Mouse (Mus musculus): ENCODE results near the gene Kcnq2. TPM values are rescaled to one million over a fixed set of nuclear protein-coding genes. Genes with fewer than 3 reads are reported as not detected.

Kcnq2 gene
- polyA plus RNA-seq, 1 experiment from 2014 or later = 0.51 TPM

- Histone ChIP-seq H3K9ac (ENCODE audit: low read depth, low read length) (no peak overlapping the region), H3K27ac (ENCODE audit: low read depth, low read length) (no peak overlapping the region), H3K4me1 (replicated peaks; ENCODE audit: control insufficient read depth, insufficient read depth, low read length) (no peaks in the 10 kb centered on the region), H3K27me3 (replicated peaks; ENCODE audit: control insufficient read depth, insufficient read depth, low read length) (no peaks in the 10 kb centered on the region), H3K4me2 (replicated peaks; ENCODE audit: low read depth) (no peak overlapping the region), H3K9me3 (ENCODE audit: control insufficient read depth) (no peaks in the 10 kb centered on the region), H3K36me3 (ENCODE audit: control insufficient read depth, insufficient read depth) (no peaks in the 10 kb centered on the region), H3K4me3 (ENCODE audit: low read depth, low read length) (no peak overlapping the region)
- WGBS = 32% methylated on average over 4 of the region's 4 CpGs
- ATAC-seq = no peak
- TF ChIP-seq CTCF (IDR thresholded peaks at IDR 0.05; ENCODE audit: low read depth) = no peak
These were observed 69.3 kb downstream of the Kcnq2 start for GRCm38 (mm10) chr2:181065827-181066226.

GRCm38 (mm10) chr2:181060127-181060526 lies 75.0 kb downstream of the Kcnq2 start:
- Histone ChIP-seq H3K4me1 (replicated peaks; ENCODE audit: control insufficient read depth, insufficient read depth, low read length) (no peaks in the 10 kb centered on the region), H3K4me3 (ENCODE audit: low read depth, low read length) (no peak overlapping the region), H3K9ac (ENCODE audit: low read depth, low read length) (no peak overlapping the region), H3K36me3 (ENCODE audit: control insufficient read depth, insufficient read depth) (no peaks in the 10 kb centered on the region), H3K4me2 (replicated peaks; ENCODE audit: low read depth) (no peak overlapping the region), H3K27me3 (replicated peaks; ENCODE audit: control insufficient read depth, insufficient read depth, low read length) (no peaks in the 10 kb centered on the region), H3K9me3 (ENCODE audit: control insufficient read depth) (no peaks in the 10 kb centered on the region), H3K27ac (ENCODE audit: low read depth, low read length) (no peak overlapping the region)
- TF ChIP-seq CTCF (IDR thresholded peaks at IDR 0.05; ENCODE audit: low read depth) = peak; percentile 96
- WGBS = 15% methylated on average over 5 of the region's 5 CpGs
- no peak for ATAC-seq

- 40% methylated on average over 3 of the region's 3 CpGs for WGBS
These were observed 76.9 kb downstream of the Kcnq2 start for GRCm38 (mm10) chr2:181058193-181058592.

GRCm38 (mm10) chr2:181057341-181057740 lies 77.8 kb downstream of the Kcnq2 start:
- H3K4me2 ChIP-seq (replicated peaks; ENCODE audit: low read depth) = no peak overlapping the region
- no peaks in the 10 kb centered on the region for H3K27me3 ChIP-seq (replicated peaks; ENCODE audit: control insufficient read depth, insufficient read depth, low read length)
- no peak overlapping the region for H3K4me3 ChIP-seq (ENCODE audit: low read depth, low read length)
- no peaks in the 10 kb centered on the region for H3K9me3 ChIP-seq (ENCODE audit: control insufficient read depth)
- no peaks in the 10 kb centered on the region for H3K4me1 ChIP-seq (replicated peaks; ENCODE audit: control insufficient read depth, insufficient read depth, low read length)
- no peak for TF ChIP-seq CTCF (IDR thresholded peaks at IDR 0.05; ENCODE audit: low read depth)
- 49% methylated on average over 8 of the region's 8 CpGs for WGBS
- H3K27ac ChIP-seq (ENCODE audit: low read depth, low read length) = no peak overlapping the region
- H3K9ac ChIP-seq (ENCODE audit: low read depth, low read length) = no peak overlapping the region
- H3K36me3 ChIP-seq (ENCODE audit: control insufficient read depth, insufficient read depth) = no peaks in the 10 kb centered on the region
- no peak for ATAC-seq

More at GRCm38 (mm10) chr2:181058193-181058592, 76.9 kb downstream of the Kcnq2 start:
- no peak overlapping the region for H3K4me3 ChIP-seq (ENCODE audit: low read depth, low read length)
- no peaks in the 10 kb centered on the region for H3K36me3 ChIP-seq (ENCODE audit: control insufficient read depth, insufficient read depth)
- no peaks in the 10 kb centered on the region for H3K4me1 ChIP-seq (replicated peaks; ENCODE audit: control insufficient read depth, insufficient read depth, low read length)
- no peak overlapping the region for H3K9ac ChIP-seq (ENCODE audit: low read depth, low read length)
- no peak for ATAC-seq
- no peaks in the 10 kb centered on the region for H3K9me3 ChIP-seq (ENCODE audit: control insufficient read depth)
- no peak overlapping the region for H3K4me2 ChIP-seq (replicated peaks; ENCODE audit: low read depth)
- no peak for TF ChIP-seq CTCF (IDR thresholded peaks at IDR 0.05; ENCODE audit: low read depth)
- no peaks in the 10 kb centered on the region for H3K27me3 ChIP-seq (replicated peaks; ENCODE audit: control insufficient read depth, insufficient read depth, low read length)
- H3K27ac ChIP-seq (ENCODE audit: low read depth, low read length) = no peak overlapping the region

- Histone ChIP-seq H3K9ac (ENCODE audit: low read depth, low read length) (no peak overlapping the region), H3K27ac (ENCODE audit: low read depth, low read length) (no peak overlapping the region), H3K4me2 (replicated peaks; ENCODE audit: low read depth) (no peak overlapping the region), H3K4me1 (replicated peaks; ENCODE audit: control insufficient read depth, insufficient read depth, low read length) (no peaks in the 10 kb centered on the region), H3K9me3 (ENCODE audit: control insufficient read depth) (no peaks in the 10 kb centered on the region), H3K36me3 (ENCODE audit: control insufficient read depth, insufficient read depth) (no peaks in the 10 kb centered on the region), H3K4me3 (ENCODE audit: low read depth, low read length) (no peak overlapping the region), H3K27me3 (replicated peaks; ENCODE audit: control insufficient read depth, insufficient read depth, low read length) (no peaks in the 10 kb centered on the region)
- no peak for TF ChIP-seq CTCF (IDR thresholded peaks at IDR 0.05; ENCODE audit: low read depth)
- ATAC-seq = no peak
- WGBS = 85% methylated on average over 1 of the region's 1 CpGs
These were observed 82.9 kb downstream of the Kcnq2 start for GRCm38 (mm10) chr2:181052171-181052570.

- H3K9me3 ChIP-seq (ENCODE audit: control insufficient read depth) = no peaks in the 10 kb centered on the region
- WGBS = 73% methylated on average over 9 of the region's 9 CpGs
- no peak overlapping the region for H3K27ac ChIP-seq (ENCODE audit: low read depth, low read length)
- H3K9ac ChIP-seq (ENCODE audit: low read depth, low read length) = no peak overlapping the region
- no peak overlapping the region for H3K4me2 ChIP-seq (replicated peaks; ENCODE audit: low read depth)
- no peaks in the 10 kb centered on the region for H3K4me1 ChIP-seq (replicated peaks; ENCODE audit: control insufficient read depth, insufficient read depth, low read length)
- H3K27me3 ChIP-seq (replicated peaks; ENCODE audit: control insufficient read depth, insufficient read depth, low read length) = no peaks in the 10 kb centered on the region
- ATAC-seq = no peak
- no peak for TF ChIP-seq CTCF (IDR thresholded peaks at IDR 0.05; ENCODE audit: low read depth)
- H3K4me3 ChIP-seq (ENCODE audit: low read depth, low read length) = no peak overlapping the region
- no peaks in the 10 kb centered on the region for H3K36me3 ChIP-seq (ENCODE audit: control insufficient read depth, insufficient read depth)
These were observed 86.1 kb downstream of the Kcnq2 start for GRCm38 (mm10) chr2:181048986-181049385.
